Mouse (Mus musculus): ENCODE results near the gene Tmem87a.

DNA sequence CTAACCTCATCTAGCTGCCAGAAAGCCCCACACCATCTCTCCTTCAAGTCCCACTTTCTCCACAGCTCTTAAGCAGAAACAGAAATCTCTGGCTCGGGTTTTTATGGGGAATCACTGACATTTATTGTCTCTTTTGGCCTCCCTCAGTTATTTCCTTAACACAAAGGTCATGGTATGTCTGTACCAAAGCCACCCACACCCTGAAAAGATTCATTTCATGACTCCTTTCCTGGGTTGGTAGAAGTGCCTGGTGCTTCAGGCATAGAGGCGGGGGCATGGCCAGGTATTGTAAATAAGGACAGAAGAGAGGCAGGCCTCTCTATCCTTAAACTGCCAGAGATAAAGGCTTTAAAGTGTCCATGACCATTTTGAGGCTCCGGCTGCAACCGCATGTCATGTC is 89.4 kb downstream of the Tmem87a start:
- TF ChIP-seq POLR2A (IDR thresholded peaks at IDR 0.05; ENCODE audit: insufficient read depth, low read depth, low read length): no peak
- TF ChIP-seq CTCF (IDR thresholded peaks at IDR 0.05; ENCODE audit: insufficient read depth, low read depth, low read length): no peak

Measured in olfactory bulb, adult 2 months (tissue).